Mouse (Mus musculus): ENCODE results near the gene Armc12.

The Armc12 gene

GRCm38 (mm10) chr17:28575244-28576125 is 44.9 kb downstream of the Armc12 start, which contains the start of gene Lhfpl5:
Gene Lhfpl5, plus strand, starts transcription at chr17:28575641.
- in situ Hi-C loops (cut with MboI; ENCODE audit: low sequenced_read_pairs): no loop called here

- in situ Hi-C loops (cut with MboI; ENCODE audit: low sequenced_read_pairs): no loop called here
Observed at GRCm38 (mm10) chr17:28580396-28580795, 49.8 kb downstream of the Armc12 start.

GRCm38 (mm10) chr17:28581056-28581455 is 50.5 kb downstream of the Armc12 start:
- in situ Hi-C loops (cut with MboI; ENCODE audit: low sequenced_read_pairs): no loop called here

GRCm38 (mm10) chr17:28586509-28586908 is 55.9 kb downstream of the Armc12 start:
- in situ Hi-C loops (cut with MboI; ENCODE audit: low sequenced_read_pairs): no loop called here

GRCm38 (mm10) chr17:28588591-28588990 is 58.0 kb downstream of the Armc12 start:
- in situ Hi-C loops (cut with MboI; ENCODE audit: low sequenced_read_pairs): no loop called here
